Mouse (Mus musculus) G1E (cell line): ENCODE results near the gene Poc5.

ENCODE experiments used
- CTCF ChIP-seq: IDR thresholded peaks from 2 replicates; pipeline ENCODE4 v1.5.1; 2012; ENCODE audit warnings: low read depth, low read length, inconsistent platforms, mixed read lengths
- GATA1 ChIP-seq: IDR thresholded peaks from 2 replicates; pipeline ENCODE4 v1.6.1; 2012; ENCODE audit warnings: borderline replicate concordance, low read length, inconsistent platforms, mixed read lengths

DNA sequence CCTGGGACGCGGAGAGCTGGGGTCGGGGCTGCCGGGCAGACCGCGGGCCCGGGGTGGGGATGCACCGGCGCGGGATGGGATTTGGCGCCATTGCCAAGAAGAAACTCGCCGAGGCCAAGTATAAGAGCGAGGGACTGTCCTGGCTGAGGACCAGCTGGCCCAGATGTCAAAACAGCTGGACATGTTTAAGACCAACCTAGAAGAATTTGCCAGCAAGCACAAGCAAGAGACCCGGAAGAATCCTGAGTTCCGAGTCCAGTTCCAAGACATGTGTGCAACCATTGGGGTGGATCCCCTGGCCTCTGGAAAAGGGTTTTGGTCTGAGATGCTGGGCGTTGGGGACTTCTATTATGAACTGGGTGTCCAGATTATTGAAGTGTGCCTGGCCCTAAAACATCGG, 11.2 kb upstream of the Poc5 start:
- TF ChIP-seq CTCF = no peak
- TF ChIP-seq GATA1 = no peak
